Mouse (Mus musculus) thymus, postnatal 4 days (tissue): ENCODE measurements around the gene Slc4a1ap.

Experiments used
- DNase-seq: peaks from one replicate; pipeline ENCODE4 v3.0.0; 2021

Gene Slc4a1ap

DNA sequence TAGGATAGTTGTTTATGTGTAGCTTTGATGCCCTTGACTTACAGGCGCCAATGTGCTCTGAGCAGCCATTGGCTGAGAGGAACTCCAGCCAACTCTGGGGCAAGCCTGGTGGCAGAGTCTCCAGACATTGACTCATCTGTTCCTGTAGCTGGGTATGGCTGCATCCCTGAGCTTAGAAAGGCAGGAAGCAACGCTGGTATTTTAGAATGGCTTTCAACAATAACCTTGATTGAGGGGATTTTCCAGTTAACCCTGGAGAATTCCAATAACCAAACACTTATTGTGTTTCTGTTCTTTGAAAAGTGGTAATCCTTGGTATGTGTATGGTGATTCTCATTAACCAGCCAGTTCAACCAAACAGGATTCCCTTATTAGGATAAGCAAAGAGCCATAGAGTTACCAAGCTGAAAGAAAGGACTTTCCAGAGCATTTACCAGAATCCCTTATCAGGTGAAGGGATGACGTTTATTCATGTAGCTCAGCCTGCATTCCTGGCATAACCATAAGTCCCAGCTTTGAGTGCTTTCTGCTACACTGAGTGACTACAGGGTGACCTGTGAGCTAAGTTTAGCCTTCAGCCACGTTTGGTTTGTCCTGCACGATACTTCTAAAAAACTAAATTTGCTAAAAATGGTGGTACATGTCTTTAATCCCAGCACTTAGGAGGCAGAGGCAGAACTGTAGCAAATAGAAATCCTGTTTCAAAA is 41.3 kb downstream of the Slc4a1ap start:
- no peak for DNase-seq

DNA sequence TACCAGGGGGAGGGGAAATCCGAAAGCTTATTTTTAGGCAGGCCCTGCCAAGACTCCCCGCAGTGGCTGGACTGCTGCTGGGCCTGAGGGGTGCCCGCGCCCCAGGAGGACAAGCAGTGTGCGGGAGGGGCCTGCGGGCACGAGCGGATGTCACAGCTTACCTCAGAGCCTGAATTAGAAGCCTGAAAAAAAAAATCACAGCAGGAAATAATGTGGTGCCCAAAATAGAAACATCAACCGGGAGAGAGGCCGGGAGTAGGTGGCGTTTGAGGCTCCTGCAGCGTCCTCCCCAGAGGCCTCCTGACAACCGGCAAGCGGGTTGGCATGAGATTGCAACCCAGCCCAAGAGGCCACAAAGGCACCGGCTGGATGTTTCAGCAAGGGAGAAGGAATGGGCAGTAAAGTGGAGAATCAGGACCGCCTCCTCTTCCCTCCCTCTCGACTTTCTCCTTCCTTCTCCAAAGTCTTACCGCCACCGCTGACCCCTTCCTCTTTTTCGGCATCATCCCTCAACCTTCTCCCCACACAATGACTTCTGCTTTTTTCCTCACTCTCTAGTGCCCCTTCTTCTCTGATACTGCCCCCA is 44.3 kb downstream of the Slc4a1ap start:
- no peak for DNase-seq

DNA sequence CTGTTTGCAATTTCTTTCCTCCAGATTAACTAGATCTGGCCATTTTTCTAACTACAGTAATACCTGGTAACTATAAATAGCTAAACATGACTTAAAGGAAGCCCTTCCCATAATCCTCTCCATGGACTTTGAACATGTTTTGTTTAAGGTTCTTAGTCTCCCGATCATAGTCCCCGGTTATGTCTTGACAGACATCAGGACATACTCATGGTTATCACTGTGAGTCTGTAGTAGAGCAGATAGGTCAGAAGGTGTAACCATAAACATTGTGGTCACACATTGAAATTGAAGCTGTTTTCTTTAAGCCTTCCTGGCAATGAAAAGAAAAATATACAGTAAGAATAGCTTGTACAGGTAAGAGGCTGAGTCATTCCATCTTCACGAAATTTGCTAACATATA is 46.9 kb downstream of the Slc4a1ap start:
- no peak for DNase-seq

DNA sequence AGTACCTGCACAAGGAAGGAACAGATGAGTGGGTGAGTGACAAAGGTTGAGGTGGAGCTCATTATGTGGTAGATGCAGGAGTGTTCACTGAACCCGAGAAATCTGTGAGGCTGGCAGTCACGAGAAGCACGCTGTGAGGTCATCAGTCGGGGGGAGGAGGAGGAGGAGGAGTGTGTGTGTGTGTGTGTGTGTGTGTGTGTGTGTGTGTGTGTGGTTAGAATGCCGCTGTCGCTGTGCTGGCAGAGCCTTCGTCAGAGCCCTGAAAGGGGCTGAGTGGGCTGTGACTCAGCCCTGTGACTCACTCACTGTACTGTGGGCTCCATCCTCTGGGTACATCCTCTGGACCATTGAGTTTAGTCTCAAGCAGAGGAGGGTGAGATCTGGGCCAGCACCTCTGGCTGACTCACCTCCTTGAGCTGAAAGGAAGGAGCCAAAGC is 49.8 kb downstream of the Slc4a1ap start:
- DNase-seq = no peak

DNA sequence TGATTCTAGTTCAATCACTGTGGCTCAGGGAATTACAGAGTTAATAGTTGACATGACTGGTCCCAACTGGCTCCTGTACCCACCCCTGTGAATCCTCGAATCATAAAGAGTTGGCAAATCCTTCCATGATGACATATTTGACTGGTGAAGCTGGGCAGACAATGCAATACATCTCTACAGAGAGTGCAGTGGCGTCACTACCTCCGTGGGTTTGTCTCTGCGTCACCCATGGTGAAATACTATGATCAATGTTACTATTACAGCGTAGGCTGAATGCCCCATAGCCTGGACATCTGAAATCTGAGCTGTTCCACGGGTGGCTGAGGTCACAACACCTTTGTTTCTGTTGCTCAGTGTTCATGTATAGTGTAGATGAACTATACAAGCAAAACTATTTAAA is 54.5 kb downstream of the Slc4a1ap start:
- no peak for DNase-seq

DNA sequence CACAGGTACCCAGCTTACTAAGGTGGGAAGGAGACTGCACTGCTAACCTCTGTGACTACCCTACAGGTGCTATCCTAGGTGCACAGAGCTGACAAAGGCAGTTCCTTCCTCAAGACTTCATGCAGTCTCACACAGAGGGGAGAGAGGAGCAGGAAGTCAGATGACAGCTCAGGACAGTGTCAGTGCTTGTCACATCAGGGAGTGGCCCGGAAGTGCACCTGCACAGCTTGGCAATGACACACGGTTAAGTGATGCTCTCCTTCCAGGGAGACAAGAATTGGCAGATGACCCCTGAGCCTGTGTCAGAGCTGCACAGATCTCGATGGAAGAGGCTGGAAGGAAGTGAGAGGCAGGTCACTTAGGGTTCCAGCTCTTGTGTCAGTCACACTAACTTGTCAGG is 55.1 kb downstream of the Slc4a1ap start:
- DNase-seq = no peak

DNA sequence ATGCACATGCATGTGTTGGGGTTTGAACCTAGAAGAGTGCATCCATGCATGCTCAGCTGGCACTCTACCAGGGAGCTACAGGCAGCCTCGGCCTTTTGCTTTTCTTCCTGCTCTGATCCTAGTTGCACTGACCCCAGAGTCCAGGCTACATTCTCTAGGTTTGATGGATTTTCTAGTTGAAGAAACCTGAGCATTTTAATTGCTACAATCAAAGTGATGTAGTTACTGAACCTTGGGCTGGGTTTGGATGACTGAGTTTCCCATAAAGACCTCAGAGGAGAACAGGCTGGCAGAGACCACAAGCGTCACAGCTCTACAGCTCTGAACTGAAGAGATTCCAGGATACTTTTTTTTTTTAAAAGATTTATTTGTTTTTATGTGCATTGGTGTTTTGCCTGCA is 56.5 kb downstream of the Slc4a1ap start:
- no peak for DNase-seq

DNA sequence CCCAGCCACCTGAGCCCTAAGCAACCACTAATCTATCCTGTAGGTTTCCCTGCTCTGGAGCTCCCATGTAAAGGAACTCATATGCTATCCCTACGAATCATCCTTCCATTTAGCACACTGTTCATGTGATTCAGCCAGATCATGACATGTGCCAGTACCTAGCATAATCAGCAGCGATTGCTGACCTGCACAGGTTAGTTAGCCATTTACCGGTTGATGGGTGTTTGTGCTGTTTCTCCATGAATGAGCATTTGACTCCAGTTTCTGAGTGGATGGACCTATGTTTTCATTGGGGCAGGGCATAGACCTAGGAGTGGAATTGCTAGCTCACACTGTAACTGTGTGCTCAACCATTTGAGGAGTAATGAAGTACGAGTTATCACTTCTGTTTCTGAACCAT is 58.7 kb downstream of the Slc4a1ap start:
- no peak for DNase-seq

DNA sequence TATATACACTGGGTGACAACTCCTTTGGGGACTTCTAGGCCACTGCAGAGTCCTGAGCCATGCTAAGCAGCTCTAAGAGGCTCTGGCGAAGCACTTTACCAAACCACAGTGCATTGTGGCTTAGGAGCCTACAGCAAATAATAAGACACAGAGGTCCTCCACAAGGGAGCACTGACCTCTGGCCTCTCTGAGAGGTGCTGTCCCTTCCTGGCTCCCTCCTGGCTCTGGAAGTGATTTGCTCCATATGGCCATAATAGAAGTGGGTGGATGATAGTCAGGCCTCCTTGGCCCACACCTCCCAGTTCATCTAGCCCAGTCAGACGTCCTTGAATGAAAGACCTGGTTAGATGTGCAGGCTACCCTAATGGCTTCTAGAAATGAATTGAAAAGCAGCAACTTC is 61.2 kb downstream of the Slc4a1ap start:
- no peak for DNase-seq

DNA sequence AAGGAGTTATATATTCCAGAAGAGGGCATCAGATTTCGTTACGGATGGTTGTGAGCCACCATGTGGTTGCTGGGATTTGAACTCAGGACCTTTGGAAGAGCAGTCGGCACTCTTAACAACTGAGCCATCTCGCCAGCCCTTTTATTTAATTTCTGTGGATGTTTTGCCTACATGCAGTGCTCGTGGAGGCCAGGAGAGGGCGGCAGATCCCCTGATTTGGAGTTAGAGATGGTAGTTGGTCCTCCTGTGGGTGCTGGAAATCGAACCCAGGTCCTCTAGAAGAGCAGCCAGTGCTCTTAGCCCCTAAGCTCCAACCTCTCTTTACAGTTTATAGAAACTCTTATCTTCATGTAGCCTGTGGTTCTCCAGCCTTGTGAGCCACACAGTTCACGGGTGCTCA is 61.9 kb downstream of the Slc4a1ap start:
- peak; percentile 43 for DNase-seq

DNA sequence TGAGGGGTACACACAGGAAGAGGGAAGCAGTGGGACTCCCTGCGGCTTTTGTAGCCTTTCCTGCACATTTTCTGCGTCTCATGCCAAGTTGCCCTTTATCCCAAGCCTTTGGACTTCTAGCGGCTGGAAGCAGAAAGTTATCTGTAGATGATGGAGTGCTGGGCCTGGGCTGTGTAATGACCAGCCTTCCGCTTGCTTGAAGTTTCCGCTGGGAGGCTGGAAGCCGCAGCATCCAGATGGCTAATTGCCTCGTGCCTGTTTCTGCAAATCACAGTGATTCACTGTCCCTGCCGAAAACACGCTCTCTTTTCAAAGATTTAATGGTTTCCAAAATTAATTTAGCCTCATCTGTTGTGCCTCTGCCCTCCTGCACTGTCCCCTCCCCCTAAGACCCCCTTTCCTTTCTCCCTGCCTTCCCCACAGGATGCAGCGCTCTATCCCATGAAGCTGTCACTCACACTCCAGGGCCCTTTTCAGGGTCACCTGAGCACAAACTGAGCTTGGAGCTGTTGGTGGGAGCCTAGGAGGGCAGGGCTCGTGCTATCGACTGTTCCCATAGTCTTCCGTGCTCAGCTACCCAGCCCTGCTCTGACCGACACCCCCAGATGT is 63.0 kb downstream of the Slc4a1ap start:
- DNase-seq = no peak

DNA sequence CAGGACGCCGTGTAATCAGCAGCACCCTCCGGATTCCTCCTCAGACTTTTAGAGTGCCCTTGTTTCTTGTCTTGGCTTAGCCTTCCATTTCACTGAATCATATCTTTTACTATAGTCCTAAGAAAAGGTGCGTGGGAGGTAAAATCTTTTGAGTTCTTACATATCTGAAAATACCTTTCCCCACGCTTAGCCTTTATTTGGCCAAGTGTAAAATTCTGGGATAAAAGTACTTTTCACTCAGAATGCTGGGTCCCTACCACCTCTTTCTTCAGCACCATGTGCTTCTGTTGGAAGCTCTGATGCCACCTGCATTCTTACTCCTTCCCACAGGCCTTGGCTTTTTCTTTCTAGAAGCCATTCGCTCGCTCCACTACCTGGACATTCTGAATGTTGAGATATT is 64.3 kb downstream of the Slc4a1ap start:
- no peak for DNase-seq

DNA sequence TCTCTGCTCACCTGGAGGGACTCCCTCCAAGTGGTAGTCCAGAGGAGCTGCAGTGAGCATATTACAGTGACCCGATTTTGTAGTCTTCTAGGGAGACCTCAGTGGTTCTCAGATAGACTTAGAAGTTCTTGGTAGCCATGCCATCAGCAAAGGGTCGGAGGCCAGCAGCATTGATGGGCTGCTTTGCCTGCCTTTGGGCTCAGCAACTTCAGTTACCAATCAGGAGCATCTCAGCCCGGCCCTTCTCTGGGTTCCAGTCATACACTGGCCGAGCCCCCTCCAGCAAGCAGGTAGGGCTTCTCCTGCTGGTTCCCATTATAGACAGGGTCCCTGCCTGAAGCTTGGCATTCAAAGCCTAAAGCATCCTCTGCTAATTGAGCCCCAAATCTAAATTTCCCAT is 69.1 kb downstream of the Slc4a1ap start:
- no peak for DNase-seq

DNA sequence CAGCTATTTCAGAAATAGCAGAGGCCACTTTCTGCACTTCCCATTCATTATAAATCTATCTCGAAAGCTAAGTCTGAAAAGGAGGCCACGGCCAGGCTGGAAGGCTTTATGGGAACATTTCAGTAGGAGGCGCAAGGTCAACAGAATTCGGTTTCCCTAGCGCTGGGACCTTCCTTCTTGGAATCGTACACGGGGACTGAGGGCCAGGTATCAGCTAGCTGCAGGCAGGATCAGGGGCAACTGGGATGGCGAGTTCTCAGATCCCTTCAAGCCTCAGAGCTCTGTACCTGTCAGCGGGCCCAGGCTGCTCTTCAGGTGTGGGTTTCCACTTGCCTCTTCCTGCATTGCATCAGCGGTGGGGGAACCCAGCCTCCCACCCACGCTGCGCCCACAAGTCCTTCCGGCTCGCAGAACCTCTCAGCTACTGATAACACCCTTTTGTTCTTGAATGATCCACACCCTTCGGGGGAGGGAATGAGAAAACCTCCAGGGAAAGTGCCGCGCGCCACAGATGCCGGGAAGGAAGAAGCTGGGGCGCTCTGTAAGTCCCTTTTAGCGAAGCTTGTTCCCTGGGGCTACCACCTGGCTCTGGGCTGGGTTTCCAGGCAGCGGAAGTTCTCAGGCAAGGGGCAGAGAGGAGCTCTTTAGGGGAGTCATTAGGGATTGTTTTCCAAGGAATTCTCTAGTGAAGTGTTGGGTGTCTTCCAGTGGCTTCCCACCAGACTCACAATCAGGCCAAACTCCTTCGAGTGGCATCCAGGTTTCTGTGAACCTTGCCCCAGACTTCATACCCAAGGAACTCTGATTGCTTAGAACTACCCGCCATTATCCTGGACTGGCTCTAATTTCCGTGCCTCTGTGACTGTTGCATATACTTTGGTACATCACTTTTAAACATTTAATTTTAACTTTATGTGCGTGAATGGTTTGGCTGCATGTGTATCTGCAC is 70.0 kb downstream of the Slc4a1ap start, which contains the start of gene Mrpl33:
Gene Mrpl33 (plus strand): TSS at position 455 of the 949 bp plus-strand sequence.
- peak; percentile 81 for DNase-seq

DNA sequence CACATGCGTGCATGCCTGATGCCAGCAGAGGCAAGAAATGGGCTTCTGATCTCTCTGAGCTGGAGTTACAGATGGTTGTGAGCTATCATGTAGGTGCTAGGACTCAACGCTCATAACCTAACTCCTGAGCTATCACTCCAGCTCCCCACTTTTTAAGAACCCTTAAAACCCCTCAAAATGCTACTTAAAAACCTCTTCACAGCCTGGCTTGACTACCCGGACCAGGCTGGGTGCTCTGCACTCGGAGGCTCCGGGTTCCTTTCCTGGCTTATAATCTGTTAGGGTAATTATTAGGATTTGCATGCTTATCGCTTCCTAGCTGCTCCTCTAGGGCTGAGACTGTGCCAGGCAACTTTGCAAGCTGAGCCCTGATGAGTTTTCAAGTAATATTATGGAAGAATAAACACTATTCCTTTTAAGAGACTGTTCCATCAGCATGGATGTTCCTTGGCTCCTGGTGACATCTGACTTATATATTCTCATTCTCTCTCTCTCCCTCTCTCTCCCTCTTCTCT is 70.7 kb downstream of the Slc4a1ap start:
- DNase-seq = no peak

DNA sequence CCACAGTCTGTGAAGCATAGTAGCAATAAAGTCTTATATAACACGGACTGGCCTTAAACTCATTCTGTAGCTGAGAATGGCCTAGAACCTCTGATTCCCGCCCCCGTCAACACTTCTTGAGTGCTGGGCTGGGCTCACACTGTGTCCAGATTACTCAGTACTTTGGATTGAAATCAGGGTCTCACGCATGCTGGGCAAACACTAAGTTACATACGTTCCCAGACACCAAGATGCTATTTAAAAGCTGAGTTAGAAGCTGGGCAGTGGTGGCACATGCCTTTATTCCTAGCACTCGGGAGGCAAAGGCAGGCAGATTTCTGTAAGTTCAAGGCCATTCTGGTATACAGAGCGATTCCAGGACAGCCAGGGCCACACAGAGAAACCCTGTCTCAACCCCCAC is 71.3 kb downstream of the Slc4a1ap start:
- no peak for DNase-seq

DNA sequence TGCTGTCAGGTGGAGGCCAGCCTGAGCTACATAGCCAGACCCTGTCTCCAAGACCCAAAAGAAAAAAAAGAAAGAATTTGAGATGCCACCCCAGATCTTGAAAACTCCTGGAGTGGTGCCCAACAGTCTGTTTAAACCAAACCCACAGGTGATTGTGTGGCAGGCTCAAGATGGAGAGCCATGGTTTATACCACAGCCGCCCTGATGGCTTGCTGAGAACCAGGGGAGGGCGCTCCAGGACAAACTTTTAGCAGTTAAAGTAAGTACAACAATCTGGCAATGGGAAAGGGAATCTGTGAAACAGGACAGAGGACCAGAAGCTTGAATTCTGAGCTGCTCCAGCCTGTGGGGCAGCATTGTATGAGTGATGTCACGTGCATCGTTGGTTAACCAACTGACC is 71.8 kb downstream of the Slc4a1ap start:
- DNase-seq = peak; percentile 72

DNA sequence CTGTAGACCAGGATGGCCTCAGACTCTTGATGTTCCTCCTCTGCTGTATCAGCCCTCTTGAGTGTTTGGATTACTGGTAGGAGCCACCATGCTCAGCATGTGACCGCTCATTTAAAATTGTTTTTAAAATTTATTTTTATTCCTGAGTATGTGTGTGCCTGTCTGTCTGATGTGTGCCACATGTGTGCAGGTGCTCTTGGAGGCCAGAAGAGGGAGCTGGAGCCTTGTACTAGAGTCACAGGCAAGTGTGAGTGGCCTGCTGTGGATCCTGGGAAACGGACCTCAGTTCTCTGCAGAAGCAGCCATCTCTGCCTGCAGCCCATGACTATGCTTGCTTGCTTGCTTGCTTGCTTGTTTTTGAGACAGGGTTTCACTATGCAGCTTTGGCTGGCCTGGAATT is 72.4 kb downstream of the Slc4a1ap start:
- DNase-seq = peak; percentile 26

DNA sequence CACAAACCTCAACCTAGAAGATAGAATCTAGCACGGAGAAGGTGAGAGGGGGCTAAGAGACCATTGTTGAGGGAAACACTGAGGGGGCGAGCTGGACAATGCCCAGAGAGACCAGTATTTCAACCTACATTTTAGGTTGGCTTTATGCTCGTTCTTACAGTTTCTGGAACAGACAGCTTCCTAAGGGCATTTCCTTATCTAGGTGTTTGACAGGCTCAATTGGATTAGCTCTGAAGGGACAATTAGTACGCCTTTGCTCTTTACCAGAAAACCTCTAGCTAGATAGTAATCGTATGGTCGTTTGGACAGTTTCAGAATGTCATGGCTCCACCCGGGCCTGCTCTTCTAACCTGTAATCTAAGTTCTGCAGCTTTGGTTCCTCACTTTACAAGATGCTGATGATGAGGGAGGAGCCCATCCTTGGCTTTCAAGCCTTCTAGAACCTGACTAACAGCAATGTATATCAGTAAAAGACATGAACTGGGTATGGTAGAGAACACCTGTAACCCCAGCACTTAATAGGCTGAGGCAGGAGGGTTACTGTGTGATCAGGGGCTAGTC is 74.4 kb downstream of the Slc4a1ap start:
- DNase-seq = no peak

DNA sequence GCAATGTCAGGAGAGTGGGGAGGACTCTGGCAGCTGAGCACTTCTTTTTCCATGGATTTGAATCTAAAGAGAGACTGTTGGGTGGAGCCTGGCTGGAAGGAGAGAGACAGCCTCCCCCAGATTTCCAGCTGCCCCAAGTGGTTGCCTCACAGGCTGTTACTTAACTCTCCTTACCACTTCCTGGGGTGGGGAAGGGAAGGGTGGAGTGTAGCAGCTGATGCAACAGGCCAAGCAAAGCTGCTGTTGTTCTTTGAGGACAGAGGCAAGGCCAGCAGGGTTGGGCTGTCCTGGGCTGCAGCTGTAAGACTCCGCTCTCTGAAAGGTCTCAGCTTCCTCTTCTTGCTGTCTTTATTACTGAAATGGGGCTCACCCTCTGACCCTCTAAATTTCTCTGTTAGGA is 75.6 kb downstream of the Slc4a1ap start:
- DNase-seq = peak; percentile 68

DNA sequence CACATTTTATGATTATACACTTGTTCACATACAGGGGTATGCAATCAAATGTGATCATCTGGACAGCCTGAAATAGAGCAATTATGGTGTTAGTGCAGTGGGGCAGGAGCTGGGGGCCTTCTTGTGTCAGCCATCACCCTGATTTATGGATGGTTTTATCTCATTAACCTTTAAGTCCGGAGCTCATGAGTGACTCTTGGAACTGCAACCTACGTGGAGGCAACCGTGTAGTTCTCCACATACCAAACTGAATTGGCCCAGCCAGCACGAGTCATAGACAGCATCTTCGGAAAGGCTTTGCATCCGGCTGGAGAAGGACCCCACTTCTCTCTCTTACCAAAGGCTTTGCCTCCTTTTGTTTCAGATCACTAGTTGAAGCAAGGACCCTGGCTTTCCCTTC is 77.0 kb downstream of the Slc4a1ap start:
- DNase-seq = no peak

DNA sequence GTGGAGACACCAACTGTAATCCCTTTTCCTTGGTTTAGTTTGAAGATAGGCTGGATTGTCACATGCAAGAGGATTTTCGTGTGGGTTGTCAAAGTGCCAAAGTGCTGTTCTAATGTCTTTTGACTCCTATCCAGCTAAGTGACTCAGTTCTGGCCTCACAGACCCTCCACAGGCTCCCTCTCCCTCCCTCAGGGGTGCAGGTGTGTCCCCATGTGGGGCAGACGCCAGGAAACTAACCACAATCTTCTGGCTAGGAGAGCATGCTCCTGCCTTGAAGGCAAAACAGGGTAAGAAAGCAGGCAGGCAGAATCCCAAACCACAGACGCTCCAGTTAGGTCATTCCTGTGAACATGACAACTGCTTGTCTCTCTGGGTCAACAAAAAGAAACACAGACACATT is 79.4 kb downstream of the Slc4a1ap start:
- peak; percentile 55 for DNase-seq
